Mouse (Mus musculus) monocyte, adult 5-6 weeks (primary cell): Measurements from ENCODE around the gene Slc47a1. TPM values are rescaled to one million over a fixed set of nuclear protein-coding genes. Genes with fewer than 3 reads are reported as not detected.

Source experiments
- ATAC-seq: fragments of 153-309, 156-312 bp; replicated peaks from 2 replicates; pipeline ENCODE4 v1.8.0; 2017; ENCODE audit warnings: mild to moderate bottlenecking; ENCODE audit not compliant: low TSS enrichment, insufficient number of reproducible peaks, severe bottlenecking, poor library complexity, low FRiP score
- total RNA-seq: library from RNA; stranded (forward); fragments of 200-1000, 200-491, 200-594 nt; gene quantifications from 3 replicates; pipeline ENCODE4 v1.2.3, GENCODE M21; 2017

Slc47a1 gene
- total RNA-seq, 1 experiment from 2014 or later: not detected

DNA sequence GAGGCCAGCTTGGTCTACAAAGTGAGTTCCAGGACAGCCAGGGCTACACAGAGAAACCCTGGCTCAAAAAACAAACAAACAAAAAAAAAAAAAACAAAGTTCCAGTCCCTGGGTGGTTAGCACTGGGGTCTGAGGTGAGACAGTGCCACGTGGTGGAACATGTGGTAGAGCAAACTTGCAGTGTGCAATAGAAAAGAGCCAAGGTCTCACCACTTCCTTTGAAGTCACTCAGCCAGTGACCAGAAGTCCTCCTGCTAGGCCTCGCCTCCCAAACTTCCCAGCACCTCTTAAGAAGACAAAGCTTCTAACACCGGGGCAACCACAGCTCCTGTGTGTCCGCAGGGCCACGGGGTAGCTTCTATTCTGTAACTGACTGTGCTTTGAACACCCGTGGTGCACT, 9.1 kb upstream of the Slc47a1 start:
- ATAC-seq: no peak

DNA sequence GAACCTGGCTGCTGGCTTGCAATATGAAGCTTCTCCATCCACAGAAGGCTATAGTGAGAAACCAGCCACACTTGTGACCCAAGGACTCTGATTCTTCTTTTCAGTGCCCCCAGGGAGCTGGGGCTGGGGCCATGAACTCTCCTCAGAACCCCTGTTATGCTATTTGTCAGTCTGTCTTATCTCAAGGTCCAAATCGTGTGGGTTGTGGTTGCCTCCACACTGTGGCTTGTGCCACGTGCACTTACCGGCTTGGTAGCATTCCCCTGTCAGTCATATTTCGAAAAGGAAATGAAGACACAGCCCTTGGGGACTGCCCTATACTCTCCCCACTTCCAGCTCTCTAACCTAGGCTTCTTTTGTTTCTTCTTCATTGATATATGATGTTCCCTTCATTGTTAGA, 7.6 kb upstream of the Slc47a1 start:
- ATAC-seq: no peak

DNA sequence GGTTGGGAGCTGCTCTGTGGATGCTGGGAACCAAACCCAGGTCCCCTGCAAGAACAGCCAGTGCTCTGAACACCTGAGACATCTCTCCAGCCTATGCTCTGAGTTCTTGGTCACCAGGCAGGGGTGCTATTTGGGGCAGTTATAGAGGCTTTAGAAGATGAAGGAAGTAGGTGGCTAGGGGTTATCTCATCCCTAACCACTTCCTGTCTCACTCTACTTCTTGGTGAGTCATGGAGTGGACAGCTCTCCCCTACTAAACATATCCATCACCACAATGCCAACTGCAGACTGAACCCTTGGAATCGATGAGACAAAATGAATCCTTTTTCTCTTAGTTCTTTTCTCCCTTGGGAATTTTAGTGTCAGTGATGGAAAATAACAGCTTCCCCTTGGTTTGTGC, 3.1 kb upstream of the Slc47a1 start:
- no peak for ATAC-seq

DNA sequence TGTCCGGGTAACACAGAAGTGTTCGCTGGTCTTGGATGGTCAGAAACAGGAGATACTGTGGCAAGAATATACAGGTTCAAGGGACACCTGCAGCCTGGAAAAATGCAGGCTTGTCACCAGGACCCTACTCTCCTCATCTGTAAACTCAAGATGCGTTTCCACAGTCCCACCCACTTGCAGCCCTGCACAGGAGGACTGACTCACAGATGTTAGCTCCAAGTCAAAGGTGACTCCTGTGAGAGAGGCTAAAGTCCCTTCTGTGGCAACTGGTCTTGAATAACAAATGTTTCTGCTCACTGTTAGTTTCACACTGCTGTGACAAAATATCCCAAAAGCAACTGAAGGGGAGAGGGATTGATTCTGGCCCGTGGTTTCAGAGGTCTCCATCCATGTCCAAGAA, 506 bp upstream of the Slc47a1 start:
- ATAC-seq: no peak

DNA sequence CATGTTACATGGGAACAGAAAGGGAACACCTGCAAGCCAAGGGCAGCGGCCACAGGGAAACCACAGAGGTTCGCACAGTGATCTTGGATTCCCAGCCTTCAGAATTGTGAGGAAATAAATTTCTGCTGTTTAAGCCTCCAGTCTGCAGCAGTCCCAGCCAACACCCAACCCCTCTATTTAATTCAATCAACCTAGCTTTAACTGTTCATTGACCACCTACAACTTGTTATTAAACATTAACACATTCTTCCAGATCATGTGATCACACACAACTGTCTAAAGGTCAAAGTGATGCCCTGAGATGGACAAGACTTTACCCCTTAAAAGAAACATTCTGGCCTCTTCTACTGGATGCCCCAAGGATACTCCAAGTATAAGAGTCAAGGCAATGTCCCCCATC, 9.5 kb downstream of the Slc47a1 start:
- no peak for ATAC-seq

DNA sequence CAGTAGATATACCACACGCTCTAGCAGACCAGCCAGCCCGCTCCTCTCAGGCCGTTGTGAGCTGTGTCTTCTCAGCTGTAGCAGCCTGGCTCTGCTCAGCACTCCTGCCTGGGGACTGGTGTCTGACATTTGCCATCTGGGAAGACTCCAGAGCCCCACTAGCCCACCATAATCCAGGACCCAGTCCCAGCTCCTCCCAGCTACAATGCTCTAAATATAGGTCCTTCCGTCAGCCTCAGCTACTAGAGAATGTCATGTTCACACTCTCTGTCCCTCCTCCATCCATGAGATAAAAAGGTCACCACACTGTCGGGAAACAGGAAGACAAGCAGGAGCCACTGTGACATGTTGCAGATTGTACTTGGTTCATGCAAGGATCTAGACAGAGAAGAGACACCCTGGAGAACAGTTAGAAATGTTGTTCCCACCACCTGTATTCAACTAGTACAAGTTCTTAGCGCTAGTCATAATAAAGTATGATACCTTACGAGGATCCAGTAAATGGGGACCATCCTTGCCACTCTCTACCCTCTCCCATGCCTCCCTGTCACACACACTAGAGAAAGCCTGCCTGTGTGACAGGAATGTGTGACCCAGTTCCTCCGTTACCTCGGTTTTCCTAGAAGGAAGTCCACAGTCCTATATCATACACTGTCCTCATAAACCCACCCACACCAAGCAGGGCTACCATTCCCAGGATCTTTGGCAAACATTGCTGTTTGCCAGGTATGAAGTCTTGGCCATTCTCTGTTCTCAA, 11.4 kb downstream of the Slc47a1 start:
- ATAC-seq: no peak

DNA sequence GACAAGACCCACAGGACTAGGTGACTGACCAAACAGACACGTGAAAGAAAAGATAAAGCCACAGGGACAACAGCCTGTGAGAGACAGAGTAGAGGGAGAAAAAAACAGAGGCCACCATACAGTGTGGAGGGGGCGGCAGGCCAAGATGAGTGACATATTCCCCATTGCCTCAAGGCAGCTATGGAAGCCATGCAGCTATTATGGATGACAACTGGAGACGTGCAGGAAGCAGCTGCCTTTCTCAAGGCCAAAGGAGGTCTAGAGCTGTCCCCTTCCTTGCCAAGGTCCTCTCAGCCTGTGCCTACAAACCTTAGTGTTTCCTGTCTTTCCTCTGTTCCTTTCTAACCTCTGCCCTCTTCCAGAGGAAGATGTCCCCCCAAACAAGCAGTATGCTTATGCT, 12.2 kb downstream of the Slc47a1 start:
- ATAC-seq: no peak

DNA sequence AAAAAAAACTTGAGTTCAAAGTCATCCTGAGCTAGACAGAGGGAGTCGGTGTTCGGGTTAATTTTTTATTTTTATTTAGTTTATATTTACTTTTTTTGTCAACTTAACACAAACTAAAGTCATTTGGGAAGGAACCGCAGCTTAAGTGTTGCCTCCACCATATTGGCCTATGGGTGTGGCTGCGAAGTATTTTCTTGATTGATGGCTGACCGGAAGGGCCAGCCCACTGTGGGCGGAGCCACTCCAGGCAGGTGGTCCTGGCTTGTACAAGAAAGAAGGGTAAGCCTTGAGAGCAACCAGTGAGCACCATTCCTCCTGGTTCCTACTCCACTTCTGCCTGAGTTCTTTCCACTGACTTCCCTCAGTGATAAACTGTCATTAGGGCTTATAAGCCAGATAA, 14.0 kb downstream of the Slc47a1 start:
- ATAC-seq: no peak

DNA sequence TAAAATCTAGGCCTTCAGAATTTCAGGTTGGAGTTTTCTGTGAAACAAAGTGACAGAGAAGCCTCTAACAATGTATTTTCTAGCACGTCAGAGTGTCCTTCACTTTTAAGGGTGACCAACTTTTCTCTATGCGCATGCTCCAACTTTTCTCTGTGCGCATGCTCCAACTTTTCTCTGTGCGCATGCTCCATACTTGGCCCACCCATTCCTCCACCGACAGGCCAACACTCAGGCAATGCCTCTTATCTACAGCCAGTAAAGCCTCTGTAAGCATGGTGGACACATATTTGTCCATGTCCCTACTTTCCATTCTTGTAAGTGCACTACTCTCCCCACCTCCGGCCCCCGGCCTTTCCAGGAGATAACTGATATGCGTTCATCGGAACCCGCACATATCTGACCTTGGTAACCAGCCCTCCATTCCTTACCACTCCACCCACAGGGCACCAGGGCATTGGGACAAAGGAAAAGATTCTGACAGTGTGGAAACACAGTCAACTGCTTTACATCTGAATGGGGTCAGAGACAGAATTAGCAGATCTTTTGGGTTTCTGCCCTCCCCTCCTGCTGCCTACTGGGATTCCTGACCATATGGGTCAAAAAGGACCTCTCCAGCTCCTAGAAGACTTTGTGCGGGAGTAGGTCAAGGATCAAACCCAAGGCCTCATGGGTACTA, 16.5 kb downstream of the Slc47a1 start:
- ATAC-seq: no peak

DNA sequence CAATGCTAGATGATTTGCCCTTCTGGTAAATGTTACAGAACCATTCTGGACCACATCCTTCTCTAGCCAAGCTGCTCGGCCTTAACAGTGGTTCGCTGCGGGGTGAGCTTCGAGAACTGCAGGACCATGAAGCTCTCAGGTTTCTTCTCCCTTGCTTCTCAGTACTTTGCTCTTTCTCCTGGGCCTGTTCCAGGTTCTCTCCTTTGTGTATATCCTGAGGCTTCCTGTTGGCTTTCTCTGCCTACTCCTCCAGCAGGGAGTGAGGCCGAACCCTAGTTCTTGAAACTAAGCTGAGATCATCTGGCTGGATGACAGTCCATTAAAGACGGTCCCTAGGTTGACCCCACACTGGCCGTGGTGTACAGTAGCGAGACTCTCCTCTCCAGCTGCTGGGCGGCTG, 21.5 kb downstream of the Slc47a1 start:
- ATAC-seq: no peak

DNA sequence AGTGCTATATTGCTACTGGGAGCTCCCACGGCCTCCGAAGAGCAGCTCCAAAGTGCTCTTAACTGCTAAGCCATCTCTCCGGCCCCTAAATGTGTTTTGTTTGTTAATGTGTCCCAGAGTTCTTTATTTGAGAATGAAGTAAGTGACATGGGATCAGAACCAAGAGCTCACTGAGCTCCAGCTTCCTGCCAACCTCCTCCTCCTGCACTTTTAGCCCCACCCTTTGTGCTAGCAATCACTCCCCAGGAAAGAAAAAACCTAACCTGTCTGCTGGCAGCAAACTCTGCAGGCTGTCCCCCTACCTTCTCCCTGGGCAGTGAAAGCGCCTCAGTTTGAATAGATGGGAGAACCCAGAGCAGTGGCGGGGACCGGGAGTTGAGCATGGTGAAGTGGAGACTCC, 22.0 kb downstream of the Slc47a1 start:
- ATAC-seq: no peak

DNA sequence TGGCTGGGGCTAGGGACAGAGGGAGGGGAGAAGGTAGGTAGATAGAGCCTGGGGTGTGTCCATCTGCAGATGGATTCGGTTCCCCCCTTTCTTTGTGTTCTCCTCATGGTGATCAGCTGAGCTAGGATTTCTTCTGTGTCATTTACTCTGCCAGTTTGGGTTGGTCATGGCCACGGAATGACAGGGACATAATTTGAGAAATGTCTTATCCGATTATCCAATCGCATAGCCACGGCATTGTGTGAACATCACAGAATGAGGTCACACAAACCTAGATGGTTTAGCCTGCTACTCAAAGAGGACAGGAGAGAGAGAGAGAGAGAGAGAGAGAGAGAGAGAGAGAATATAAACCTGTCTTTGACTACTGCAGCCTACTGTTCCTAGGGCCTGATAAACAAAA, 22.8 kb downstream of the Slc47a1 start:
- no peak for ATAC-seq

DNA sequence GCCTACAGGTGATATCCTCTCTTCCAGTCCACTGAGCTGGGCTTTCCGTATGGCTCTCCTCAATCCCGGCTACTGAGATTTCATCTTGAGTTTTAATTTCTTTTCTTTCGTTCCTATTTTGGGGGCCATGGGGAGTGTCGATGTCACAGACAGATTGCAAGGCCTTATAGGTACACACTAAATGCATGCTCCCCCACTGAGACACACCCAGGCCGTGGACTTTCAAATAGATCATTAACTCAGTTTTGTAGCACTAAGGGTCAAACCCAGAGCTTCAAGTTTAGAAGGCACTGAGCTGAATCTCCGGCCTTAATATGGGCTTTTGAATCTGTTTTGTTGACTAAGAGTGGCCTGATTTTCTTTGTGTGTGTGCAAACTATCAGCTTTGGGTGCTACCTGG, 23.8 kb downstream of the Slc47a1 start:
- no peak for ATAC-seq

DNA sequence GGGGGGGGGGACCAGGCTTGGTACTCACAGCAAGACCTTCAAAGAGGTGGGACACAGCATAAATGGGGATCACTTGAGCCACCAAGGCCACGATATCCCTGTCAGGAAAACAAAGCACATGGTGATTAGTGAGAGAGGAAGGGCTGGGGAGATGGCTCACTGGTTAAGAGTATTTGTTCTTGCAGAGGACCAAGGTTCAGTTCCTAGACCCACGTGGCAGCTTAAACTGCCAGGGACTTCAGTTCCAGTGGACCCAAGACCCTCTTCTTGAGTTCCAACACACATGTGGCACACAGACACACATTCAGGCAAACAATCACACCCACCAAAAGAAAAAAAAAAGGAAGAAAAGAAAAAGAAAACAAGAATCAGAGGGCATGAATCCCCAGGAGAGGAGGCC, 25.1 kb downstream of the Slc47a1 start:
- no peak for ATAC-seq

DNA sequence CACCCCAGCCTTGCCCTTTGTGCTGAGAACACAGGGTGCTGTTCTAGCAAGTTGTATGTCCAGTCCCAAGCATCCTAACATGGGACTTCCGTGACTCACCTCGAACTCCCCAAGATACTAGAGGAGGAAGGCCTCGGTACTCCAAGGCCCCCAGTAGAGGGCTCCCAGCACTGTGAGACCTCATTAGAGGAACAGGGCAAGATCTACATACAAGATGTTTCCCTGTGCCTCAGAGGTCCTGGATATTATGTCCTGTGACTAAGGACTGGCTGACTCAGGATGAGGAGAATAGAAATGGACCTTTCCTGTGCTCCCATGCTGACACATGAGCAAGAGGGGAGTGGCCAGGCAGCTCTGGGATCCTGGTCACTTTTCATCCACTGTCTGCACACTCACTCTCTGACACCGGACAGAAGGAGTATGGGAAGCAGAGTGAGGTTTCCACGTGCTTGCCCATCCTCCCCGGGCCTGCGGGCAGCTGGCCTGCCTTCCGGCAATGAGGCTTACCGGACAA, 25.9 kb downstream of the Slc47a1 start:
- ATAC-seq: no peak

DNA sequence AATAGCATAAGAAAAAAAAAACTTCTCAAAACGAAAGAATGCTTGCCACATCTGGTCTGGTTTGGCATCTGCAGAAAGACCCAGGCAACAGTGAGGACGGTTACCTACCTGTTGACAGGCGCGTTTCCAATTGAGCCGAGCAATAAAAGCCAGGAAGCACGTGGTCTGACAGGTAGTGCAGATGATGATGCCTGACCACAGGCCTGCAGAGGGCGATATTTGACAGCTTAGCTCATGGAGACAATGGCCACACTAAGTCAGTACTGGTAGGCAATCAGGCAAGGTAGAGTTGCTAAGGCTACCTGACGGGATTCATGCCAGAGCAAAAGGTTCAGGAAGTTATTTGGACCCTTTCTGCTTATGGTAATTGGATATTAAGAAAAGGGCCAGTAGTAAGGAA, 28.8 kb downstream of the Slc47a1 start:
- ATAC-seq: peak; percentile 53; the same call in 1 of the 2 replicates

DNA sequence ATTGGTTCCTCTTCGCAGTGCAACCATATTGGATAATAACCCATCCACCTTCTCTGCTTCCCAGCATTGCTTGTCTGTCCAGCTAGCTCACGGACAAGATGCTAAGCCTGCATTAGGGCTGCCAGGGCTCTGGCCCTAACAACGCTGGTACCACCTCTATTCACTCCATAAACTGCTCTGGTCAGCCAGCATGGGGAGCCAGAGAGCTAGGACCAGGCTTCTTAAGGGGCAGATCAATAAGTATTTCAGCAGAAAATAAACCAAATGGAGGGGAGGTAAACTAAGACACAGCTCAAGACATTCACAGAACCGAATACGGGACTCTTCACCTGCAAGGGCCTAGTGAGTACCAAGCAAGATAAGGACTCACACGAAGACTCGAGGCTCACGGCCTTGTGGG, 32.0 kb downstream of the Slc47a1 start:
- ATAC-seq: no peak

DNA sequence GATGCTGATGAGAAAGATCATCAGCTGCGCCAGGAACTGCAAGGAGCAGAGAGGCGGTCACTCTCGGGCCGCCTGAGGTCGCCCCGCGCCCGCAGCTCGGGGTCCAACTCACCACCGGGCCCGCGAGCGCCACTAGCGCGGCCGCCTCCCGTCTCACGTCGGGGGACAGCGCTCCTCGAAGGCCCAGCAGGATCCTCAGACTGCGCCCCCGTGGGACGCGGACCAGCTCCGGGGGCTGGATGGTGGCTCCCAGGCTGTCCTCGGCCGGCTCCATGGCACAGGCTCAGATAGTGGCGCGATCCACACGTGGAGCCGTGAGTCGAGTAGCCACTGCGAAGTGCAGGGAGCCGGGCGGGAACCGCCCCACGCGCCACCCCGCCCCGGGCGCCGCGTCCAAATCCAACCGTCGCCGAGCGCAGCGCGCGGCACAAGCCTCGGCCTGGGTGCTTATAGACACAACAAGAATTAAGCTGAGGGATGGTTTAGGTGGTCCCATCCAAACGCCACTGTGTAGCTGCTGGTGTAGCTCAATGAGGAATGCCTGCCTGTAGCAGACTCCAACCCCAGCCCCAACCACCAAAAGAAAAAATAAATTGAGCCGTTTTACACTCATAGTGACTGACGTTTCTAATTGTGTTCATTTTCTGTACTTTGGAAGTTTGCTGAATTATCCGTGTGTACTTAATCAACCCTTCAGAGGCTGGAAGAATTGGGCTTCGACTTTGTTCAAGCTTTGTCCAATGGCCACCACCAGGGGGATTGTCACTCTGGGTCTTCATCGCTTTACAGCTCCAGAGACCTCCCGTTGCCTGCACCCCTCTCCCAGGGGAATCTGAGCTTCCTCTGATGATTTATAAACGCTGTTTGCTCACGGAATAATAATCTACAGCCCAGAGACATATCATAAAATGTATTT, 35.4 kb downstream of the Slc47a1 start, which contains the start of gene Slc47a2:
Gene Slc47a2 (minus strand): TSS at position 356 of the 916 bp plus-strand sequence.
- ATAC-seq: no peak

DNA sequence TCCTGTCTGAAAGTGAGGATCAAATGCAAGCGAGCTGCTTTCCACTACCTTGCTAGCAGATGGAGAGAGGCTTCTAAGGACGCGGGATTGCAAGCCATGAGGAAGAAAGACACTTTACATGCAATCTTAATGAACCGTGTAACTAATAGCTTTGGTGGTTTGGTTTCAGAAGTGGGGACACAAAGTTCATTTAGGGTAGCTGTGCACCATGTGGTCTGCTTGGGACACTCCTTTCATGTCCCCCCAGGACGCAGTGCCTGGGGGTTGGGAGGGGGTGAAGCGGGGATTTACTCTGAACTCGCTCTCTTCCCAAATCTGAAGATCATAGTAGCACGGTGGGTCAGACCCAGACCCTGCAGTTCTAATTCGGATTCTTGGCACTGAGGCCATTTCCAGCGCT, 36.2 kb downstream of the Slc47a1 start:
- no peak for ATAC-seq
